Mouse (Mus musculus) splenic B cell, adult 2 months (primary cell): ENCODE data around the gene Bahcc1.

Experiments
- DNase-seq: peaks from one replicate; pipeline ENCODE4 v3.0.0-alpha.2; 2011; ENCODE audit warnings: low read depth, low spot score
- H3K27me3 ChIP-seq: 2 replicates; pipeline ENCODE4 v1.6.1; 2012; ENCODE audit warnings: mild to moderate bottlenecking, low read length, moderate library complexity, mixed read lengths; ENCODE audit not compliant: control insufficient read depth, poor library complexity, insufficient read depth, severe bottlenecking
- H3K36me3 ChIP-seq: 2 replicates; pipeline ENCODE4 v1.6.1; 2012; ENCODE audit warnings: mild to moderate bottlenecking, low read length, moderate library complexity, mixed read lengths; ENCODE audit not compliant: control insufficient read depth, poor library complexity, insufficient read depth, severe bottlenecking

Gene Bahcc1

DNA sequence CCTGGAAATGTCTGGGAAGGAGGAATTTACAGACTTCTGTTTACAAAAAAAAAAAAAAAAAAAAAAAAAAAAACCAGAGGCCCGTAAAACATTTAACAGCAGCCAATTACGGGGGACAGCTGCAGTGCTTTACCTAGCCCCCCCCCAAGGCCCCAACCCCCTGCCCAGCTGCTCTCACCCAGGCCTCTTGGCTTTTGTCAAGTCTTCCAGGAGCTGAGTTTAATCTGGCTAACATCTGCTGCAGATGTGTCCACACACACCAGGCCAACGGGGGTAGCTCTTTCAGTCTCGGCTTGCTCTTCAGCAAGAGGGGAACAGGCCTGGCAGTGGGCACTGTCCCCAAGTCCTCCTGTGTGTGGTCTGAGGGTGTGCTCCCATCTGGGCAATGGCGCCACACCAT is 32.7 kb downstream of the Bahcc1 start:
- H3K27me3 ChIP-seq: no peaks in the 10 kb centered on the region
- no peak for DNase-seq
- no peaks in the 10 kb centered on the region for H3K36me3 ChIP-seq

DNA sequence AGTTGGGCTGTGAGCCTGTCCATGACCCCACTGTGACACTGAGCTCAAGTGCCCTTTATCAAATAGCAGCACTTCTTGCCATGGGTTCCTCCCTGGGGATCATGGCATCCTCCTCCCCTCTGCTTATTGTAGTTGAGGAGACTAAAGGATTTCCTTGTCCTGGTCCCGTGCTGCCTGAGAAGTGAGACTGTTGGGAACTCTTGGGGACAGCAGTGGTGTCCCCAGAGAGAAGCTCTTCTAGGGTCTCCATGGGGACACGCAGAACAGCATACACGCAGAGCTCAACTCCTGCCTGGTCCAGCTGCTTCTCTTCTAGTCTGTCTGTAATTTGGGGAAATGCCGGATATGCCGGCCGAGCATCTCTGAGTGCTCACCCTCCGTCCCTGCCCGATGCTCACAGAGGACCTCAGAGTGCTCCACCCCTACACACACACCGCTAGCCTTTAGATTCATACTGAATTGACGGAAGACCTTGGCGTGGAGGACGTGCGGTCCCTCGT is 33.6 kb downstream of the Bahcc1 start:
- Histone ChIP-seq H3K36me3 (no peaks in the 10 kb centered on the region), H3K27me3 (no peaks in the 10 kb centered on the region)
- DNase-seq: no peak

DNA sequence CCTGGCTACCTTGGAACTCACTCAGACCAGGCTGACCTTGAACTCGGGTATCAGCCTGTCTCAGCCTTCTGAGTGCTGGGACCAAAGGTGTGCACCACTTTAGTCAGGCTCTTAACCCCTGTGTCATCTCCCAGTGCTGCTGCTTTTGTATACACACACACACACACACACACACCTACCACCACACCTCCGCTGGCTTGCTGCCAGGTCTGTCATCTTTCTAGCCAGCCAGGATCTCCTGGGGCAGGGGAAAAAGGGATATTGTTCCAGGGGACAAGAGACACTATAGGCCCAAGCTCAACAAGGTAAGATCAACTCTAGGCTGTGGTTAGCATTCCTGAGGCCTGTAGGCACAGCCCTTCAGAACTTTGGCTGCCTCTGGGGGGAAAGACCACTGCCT is 34.5 kb downstream of the Bahcc1 start:
- H3K36me3 ChIP-seq: no peaks in the 10 kb centered on the region
- H3K27me3 ChIP-seq: no peaks in the 10 kb centered on the region
- DNase-seq: no peak

- Histone ChIP-seq H3K27me3 (no peaks in the 10 kb centered on the region), H3K36me3 (no peaks in the 10 kb centered on the region)
- no peak for DNase-seq
These were observed 34.9 kb downstream of the Bahcc1 start for GRCm38 (mm10) chr11:120267676-120268075.

DNA sequence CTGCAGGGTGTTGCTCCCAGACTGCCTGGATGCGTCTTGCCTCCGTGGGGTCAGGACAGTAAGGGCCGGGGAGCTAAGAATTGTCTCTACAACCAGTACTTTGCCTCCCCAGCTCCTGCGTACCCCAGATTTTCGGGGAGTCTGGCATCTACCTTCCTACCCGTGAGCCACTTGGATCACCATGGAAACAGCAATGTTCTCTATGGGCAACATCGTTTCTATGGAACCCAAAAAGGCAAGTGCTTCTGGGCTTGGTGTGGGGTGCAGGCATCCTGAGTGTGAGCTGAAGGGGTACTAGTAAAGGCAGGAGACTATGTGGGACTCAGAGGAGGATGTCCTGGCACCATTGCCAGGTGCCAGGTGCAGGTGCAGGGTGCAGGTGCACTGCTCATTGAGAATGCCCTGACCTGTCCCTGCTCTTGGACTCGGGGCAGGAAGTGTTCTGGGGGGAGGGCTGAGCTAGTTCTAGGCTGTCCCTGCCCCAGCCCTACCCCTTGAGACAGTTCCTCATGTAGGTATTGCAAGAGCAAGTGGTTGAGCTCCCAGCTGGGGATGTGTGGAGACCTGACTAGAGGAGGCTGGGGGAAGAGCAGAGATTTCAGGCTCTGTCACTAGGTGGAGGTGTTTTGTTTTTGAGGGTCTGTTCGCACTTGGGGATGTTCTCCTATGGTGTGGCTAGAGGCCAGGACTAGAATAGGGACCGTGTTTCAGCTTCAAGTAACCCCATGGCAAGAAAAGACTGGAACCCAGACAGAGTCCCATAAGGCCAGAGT is 35.6 kb downstream of the Bahcc1 start:
- DNase-seq: peak; percentile 8
- Histone ChIP-seq H3K36me3 (no peaks in the 10 kb centered on the region), H3K27me3 (no peaks in the 10 kb centered on the region)

DNA sequence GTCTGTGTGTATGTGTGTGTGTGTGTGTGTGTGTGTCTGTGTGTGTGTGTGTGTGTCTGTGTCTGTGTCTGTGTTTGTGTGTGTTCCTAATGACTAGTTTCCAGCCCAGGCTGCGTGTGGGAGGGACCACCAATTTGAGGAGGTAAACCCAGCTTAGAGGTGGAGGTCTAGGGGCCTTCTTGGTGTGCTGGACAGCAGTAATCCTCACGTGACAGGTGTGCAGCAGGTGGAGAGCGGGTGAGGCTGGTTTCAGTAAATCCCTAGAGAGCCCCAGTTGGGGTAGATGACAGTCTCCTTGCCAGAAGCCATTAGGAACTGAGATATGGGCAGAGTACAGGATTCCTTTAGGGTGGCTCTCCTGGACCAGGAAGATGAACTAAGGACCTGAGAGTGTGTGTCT is 36.3 kb downstream of the Bahcc1 start:
- no peaks in the 10 kb centered on the region for H3K36me3 ChIP-seq
- DNase-seq: no peak
- H3K27me3 ChIP-seq: no peaks in the 10 kb centered on the region

- H3K27me3 ChIP-seq: no peaks in the 10 kb centered on the region
- no peak for DNase-seq
- no peaks in the 10 kb centered on the region for H3K36me3 ChIP-seq
These were observed 36.9 kb downstream of the Bahcc1 start for GRCm38 (mm10) chr11:120269498-120270104.

- Histone ChIP-seq H3K36me3 (no peaks in the 10 kb centered on the region), H3K27me3 (no peaks in the 10 kb centered on the region)
- no peak for DNase-seq
These were observed 46.6 kb downstream of the Bahcc1 start for GRCm38 (mm10) chr11:120279335-120279734.

GRCm38 (mm10) chr11:120280281-120280773 is 47.6 kb downstream of the Bahcc1 start:
- Histone ChIP-seq H3K36me3 (no peaks in the 10 kb centered on the region), H3K27me3 (no peaks in the 10 kb centered on the region)
- peak; percentile 13 for DNase-seq

DNA sequence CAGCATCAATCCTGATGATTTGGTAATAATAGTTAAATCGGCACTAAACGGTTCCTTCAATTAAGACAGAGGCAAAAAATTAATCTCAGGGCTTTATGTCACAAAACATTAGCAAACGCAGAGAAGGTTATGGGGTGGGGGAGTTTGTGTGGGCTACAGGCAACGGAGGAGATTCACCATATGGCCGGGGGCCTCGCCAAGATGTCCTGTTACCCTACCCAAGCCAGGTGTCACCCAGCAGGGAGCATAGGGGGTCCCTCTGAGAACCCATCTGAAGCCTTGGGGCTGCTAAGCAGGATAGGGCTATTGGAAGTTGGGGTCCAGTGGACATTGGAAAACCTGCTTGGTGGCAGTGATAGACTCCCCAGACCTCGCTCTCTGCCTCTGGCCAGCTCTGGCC is 48.0 kb downstream of the Bahcc1 start:
- no peaks in the 10 kb centered on the region for H3K27me3 ChIP-seq
- H3K36me3 ChIP-seq: no peaks in the 10 kb centered on the region
- DNase-seq: no peak

DNA sequence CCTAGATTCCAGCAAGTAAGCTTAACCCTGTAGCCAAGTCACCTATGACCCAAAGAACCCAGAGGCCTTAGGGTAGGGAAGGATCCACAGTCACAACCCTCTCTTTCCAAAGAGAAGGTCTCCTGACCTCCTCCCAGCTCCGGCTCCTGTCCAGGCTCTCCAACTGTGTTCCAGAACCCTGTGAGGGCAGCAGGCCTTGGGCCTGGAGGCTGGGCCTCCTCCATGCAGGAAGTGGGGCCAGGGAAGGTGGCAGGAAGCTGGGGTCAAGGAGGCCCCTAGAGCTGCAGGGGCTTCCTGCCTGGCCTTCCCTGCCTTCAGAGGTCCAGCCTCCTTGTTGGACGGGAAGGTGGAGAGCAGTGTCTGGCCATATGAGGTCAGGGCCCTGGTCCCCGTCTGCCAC is 48.5 kb downstream of the Bahcc1 start:
- Histone ChIP-seq H3K36me3 (no peaks in the 10 kb centered on the region), H3K27me3 (no peaks in the 10 kb centered on the region)
- no peak for DNase-seq

DNA sequence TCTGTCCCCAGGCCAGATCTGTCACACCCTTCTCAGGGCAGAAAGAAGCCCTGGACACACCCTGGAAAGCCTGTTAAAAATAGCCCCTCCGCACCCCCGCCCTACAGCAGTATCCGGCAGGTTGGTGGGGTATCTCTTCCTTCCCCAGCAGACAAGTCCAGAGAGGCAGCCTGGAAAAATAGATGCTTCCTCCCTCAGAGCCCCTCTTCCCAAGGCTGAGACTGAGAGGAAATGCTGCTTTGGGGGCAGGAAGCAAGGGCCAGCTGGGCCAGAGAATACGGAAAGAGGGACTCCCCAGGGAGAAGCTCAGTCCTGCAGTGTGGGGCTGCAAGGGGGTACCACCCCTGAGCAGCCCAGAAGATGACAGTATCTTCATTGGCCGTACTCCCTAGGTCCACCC is 50.8 kb downstream of the Bahcc1 start:
- no peaks in the 10 kb centered on the region for H3K36me3 ChIP-seq
- no peak for DNase-seq
- H3K27me3 ChIP-seq: no peaks in the 10 kb centered on the region

GRCm38 (mm10) chr11:120289644-120290043 is 56.9 kb downstream of the Bahcc1 start:
- Histone ChIP-seq H3K27me3 (no peaks in the 10 kb centered on the region), H3K36me3 (no peaks in the 10 kb centered on the region)
- DNase-seq: no peak

DNA sequence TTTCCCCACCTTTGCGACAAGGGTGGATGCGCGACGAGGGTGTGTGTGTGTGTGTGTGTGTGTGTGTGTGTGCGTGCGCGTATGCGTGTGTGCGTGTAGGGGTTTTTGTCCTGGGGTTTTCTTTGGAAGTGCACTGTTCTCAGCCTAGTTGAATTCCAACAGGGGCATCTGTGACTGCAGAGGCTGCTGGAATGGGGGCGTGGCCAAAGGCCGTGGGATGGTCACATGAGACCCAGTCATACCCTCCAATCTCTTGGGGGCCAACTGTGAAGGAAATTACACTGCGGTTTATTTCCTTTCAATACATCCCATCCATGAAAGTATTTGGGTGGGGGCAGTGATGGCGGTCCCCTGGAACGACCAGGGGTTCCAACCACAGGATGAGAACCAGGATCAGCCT is 57.5 kb downstream of the Bahcc1 start:
- H3K27me3 ChIP-seq: no peaks in the 10 kb centered on the region
- DNase-seq: no peak
- no peaks in the 10 kb centered on the region for H3K36me3 ChIP-seq

GRCm38 (mm10) chr11:120293714-120294113 is 61.0 kb downstream of the Bahcc1 start:
- no peak for DNase-seq
- H3K36me3 ChIP-seq: no peaks in the 10 kb centered on the region
- H3K27me3 ChIP-seq: no peaks in the 10 kb centered on the region
